Mouse (Mus musculus) left cerebral cortex, postnatal 36 days (tissue): ENCODE results near the gene Bdkrb2. TPM values are rescaled to one million over a fixed set of nuclear protein-coding genes. Genes with fewer than 3 reads are reported as not detected.

ENCODE experiments used
- DNase-seq, 2 experiments: peaks; one replicate each; pipeline ENCODE4 v3.0.0; 2021 to 2022; ENCODE audit warnings: low spot score in 2 of 2, mixed read lengths in 1 of 2
- intact Hi-C: fragments of 180-260 bp; cut with DNase I; formaldehyde crosslinking; loops from one replicate; pipeline ENCODE4 v1.15.1; 2025
- total RNA-seq, 2 experiments: library from RNA; stranded (reverse); gene quantifications; 2 replicates each; pipeline ENCODE4 v1.2.3; 2021

The Bdkrb2 gene
- total RNA-seq, 2 experiments from 2014 or later, result 0.25 to 0.36 TPM

DNA sequence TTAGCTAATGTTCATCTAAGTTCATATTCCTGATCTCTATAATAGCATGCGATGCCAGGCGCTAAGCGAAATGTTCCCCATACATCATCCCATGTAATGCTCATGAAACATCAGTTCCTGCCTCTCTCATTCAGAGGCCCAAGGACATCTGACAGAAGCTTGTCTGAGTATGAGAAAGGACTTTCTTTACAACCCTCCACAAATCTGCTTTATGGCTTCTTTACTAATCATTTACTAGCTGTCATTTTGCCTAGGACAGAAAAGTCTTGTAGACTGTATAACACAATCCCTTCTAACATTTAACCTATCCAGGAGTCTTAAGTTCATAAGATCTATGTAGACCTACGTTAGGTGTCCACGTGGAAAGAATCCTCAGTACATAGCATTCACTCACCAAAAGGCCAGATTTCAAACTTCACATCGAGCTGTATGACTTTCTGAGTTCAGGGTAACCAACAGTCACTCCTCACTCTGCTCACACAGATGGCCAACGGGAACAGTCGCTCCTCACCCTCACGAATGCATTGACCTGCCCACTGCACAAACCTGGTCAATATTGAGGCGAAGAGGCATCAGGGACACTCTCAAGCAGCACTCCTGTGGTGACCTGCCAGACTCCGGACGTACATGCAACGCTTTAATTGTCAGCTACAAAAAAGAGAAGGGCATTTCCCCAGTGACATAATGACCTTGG, 71.5 kb downstream of the Bdkrb2 start:
- intact Hi-C loops, result loop anchor here (10.0 kb wide), 1 partner anchor 90 kb away; no protein-coding TSS in a partner anchor
- DNase-seq, result no peak

DNA sequence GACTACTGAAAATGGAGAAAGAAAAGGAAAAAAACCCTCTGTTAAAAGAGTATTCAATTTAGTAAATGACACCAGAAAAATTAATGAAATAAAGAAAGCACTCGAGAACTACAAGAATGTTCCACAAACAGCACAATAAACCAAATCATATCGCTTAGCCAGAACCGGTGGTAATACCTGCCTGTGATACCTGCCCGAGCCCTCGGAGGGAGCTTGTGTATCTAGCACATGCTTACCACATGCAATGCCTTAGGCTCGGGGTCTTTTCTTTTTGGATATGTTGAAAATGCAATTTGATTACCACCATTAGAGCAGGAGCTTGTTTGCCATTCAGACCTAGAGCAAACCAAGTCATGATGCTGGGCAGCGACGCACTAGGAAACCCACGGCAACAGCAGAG, 73.5 kb downstream of the Bdkrb2 start:
- no peak for DNase-seq
- intact Hi-C loops, result loop anchor here (10.0 kb wide), 1 partner anchor 88 kb away; no protein-coding TSS in a partner anchor

DNA sequence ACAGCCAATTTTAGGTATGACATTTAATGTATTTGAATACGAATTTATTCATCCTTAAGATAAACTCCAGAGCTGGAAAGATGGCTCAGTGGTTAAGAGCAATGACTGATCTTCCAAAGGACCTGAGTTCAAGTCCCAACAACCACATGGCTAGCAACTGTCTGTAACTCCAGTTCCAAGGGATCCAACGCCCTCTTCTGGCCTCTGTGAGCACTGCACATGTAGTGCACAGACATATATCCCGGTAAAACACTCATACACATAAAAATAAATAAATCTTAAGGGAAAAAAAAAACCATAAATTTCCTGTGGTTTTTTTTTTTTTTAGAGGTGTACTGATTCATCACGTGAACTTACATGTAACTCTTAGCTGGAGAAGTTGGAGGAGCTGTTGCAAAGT, 74.5 kb downstream of the Bdkrb2 start:
- intact Hi-C loops, result loop anchor here (10.0 kb wide), 1 partner anchor 87 kb away; no protein-coding TSS in a partner anchor

GRCm38 (mm10) chr12:105642770-105643321, 79.8 kb downstream of the Bdkrb2 start:
- intact Hi-C loops, result no loop called here
- DNase-seq, result no peak

More for the DNA sequence above, 74.5 kb downstream of the Bdkrb2 start:
- DNase-seq, result no peak

Other genes starting within 250 kb of the Bdkrb2 start
- 10 to 100 TPM in 1 of 2 experiments, 1 to 10 TPM in 1; 7.1 to 12.7 TPM for gene Tunar, start 229.4 kb upstream of the Bdkrb2 start, total RNA-seq
- 100 to 1,000 TPM in 1 of 2 experiments, 10 to 100 TPM in 1; 89.2 to 101 TPM for gene D430019H16Rik, start 109.4 kb upstream of the Bdkrb2 start, total RNA-seq
- not detected for gene Bdkrb1, start 39.9 kb downstream of the Bdkrb2 start, total RNA-seq
- 10 to 100 TPM; 22.6 to 25.1 TPM for gene Gskip, start 121.6 kb downstream of the Bdkrb2 start, total RNA-seq
- gene Atg2b, start 122.0 kb downstream of the Bdkrb2 start, total RNA-seq, result 10 to 100 TPM; 44.7 to 50.7 TPM
- under 1 TPM; 0.41 to 0.62 TPM for gene Ak7, start 142.8 kb downstream of the Bdkrb2 start, total RNA-seq
- gene Papola, start 221.5 kb downstream of the Bdkrb2 start, total RNA-seq, result 100 to 1,000 TPM; 122 to 164 TPM